Mouse (Mus musculus) right cerebral cortex, postnatal 25 days (tissue): Measurements from ENCODE around the gene Trnau1ap.
"Not testable (repeated sequence)": the region's sequence is repeated elsewhere in the genome, so short reads cannot be mapped to it uniquely, and the experiment has no call there.

Source experiments
- DNase-seq: peaks from one replicate; pipeline ENCODE4 v3.0.0; 2022

Trnau1ap gene

DNA sequence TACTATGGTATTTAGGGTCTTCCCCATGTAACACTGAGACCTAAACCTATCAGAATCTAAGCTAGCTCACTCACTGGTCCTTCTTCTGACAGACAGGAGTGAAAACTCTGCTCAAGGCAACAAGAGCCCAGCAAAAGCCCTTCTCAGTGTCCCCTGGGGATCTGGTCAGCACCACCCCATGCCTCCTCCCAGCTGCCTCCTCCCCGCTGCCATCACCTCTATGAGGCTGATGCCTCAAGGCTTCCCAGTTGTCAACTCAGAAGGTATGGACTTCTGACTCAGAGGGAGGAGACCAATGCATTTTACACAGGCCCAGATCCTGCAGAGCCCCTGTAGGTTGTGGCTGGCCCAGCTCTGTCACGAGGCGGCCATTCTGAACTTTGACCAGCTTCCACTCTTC, 12.1 kb upstream of the Trnau1ap start:
- DNase-seq: no peak

DNA sequence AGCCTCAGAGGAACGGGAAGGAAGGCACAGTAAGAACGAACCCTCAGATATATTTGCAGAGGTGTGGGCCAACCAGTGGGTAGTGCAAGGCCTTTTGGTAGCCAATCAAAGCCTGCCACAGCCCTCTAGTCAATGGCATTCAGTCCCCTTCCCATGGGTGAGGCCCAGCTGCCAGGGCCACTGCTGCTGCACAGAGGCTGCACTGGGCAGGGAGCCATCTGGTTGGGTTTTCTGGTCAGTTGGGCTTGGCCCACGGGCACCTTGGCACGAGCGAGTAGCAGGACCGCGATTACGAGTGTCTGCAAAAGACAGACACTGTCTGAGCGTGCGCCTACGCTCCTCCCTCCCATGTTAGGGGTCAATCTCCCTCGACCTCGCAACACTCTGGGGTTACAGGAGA, 9.6 kb upstream of the Trnau1ap start:
- DNase-seq: no peak

GRCm38 (mm10) chr4:132332880-132333279, 3.5 kb upstream of the Trnau1ap start:
- no peak for DNase-seq

GRCm38 (mm10) chr4:132331960-132332359, 2.6 kb upstream of the Trnau1ap start:
- DNase-seq: no peak

DNA sequence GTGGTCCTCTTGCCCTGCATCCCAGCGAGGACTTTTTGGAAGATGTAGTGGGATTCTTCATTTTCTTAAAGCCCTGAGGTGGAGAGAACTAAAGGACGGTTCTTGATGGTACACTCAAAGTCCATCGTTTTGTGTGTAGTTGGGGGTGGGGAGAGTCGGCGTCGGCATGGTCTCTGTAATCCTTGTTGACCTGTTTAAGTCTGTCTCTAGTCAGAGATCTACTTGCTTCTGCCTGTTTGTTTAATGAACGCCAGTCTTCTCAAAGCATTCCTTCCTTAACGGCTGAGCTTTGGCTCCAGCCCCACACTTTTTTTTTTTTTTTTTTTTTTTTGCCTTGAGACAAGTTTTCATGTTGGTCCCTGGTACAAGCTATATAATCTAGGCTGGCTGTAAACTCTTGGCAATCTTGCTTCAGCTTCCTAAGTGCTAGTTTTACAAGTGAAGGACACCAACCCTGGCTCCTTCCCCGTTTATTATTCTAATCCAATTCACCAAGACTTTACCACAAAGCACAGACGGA, 557 bp upstream of the Trnau1ap start:
- DNase-seq: no peak

GRCm38 (mm10) chr4:132328391-132328982, 851 bp downstream of the Trnau1ap start:
- DNase-seq: no peak

- DNase-seq: no peak
Observed at GRCm38 (mm10) chr4:132326481-132326880, 2.9 kb downstream of the Trnau1ap start.

DNA sequence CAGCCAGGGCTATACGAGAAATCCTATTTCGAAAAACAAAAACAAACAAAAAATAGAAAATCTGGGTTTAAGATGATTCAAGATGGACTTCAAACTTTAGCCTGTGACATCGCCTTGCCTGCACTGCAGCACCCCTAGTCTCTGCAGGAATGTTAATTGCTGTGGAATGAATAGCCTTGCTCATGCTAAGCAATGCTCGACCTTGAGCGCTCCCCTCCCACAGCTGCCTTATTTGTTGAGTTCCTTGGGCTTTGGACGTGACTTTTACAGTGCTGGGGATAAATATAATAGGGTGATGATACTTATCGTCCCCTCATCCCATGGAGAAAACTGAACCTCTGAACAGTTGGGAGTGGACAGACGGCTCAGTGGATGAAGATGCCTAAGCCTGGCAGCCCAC, 13.6 kb downstream of the Trnau1ap start:
- no peak for DNase-seq

DNA sequence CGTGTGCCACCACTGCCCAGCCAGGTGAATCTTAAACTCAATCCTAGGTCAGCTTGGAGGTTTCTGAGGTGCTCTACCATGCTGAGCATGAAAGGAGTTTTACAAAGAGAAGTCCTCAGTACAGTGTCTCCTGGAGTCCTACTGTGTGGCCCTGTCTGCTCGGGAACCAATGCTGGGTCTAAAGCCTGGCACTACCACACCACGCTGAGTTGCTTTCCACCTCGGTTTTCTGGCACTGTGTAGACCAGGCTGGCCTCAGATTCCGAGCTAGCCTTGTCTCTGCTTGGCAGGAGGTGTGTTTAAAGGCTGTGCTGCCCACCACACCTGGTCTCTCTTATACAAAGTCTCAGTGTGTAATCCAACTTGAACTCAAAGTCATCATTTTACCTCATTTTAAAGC, 16.7 kb downstream of the Trnau1ap start:
- no peak for DNase-seq

GRCm38 (mm10) chr4:132311801-132312200, 17.5 kb downstream of the Trnau1ap start:
- no peak for DNase-seq

GRCm38 (mm10) chr4:132311209-132311608, 18.1 kb downstream of the Trnau1ap start:
- no peak for DNase-seq

DNA sequence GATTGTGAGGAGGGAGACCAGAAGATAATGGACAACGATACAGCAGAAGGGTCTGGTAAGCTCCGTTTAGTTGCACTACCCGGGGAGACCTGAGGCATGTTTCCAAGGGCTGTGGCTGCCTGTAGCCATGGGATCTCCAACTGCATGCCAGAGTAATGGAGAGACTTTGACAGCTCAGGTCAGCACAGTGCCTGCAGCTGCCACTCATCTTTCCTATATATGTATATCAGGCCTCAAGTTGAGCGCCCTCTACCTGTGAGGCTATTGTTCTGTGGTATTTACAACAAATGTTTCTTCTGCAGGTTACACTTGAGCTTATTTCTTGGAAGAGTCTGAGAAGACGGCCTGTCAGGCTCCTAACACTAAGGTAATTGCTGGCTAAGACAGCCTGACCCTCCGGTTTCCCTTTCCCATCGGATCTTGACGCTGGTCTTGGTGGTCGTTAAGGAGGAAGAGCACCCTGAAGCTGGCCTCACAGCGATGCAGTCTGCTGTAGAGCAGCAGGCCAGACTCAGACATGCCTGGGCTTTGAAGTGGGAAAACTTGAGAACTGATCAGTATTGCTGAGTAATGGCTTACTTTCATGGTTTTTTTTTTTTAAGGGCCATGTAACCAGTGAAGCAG, 19.4 kb downstream of the Trnau1ap start:
- no peak for DNase-seq

DNA sequence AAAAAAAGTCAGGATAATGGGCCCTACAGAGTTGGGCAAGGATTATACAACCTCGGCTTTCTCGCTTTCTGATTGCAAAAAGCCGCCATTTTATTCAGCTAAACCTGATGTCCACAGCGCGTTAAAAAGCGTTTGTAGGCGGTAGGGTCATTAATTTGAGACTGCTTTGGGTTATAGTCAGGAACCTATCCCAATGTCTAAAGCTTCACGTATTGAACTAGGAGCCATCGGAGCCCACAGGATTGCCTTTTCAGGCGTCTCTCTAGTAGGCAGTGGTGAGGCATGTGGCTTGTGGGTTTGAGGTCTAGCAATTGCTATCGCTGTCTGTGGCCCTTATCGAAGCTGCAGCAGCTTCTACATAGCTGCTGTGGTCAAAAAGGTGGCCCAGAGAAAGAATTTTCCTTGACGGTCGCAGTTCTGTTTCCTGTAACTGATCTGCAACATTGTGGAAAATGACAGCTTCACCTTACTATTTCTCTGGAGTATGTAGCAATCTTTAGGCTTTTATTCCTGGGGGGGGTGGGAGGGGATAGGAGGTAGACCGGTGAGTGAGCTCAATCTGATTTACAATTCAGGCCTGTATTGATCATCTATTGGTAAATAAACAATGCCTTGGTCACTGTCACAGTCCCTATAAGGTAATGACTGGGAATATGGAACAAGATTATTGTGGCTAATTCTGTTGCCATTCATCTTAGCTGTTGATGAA, 20.0 kb downstream of the Trnau1ap start:
- DNase-seq: peak; percentile 31

- peak; percentile 90 for DNase-seq
Observed at GRCm38 (mm10) chr4:132308437-132309139, 20.8 kb downstream of the Trnau1ap start.

DNA sequence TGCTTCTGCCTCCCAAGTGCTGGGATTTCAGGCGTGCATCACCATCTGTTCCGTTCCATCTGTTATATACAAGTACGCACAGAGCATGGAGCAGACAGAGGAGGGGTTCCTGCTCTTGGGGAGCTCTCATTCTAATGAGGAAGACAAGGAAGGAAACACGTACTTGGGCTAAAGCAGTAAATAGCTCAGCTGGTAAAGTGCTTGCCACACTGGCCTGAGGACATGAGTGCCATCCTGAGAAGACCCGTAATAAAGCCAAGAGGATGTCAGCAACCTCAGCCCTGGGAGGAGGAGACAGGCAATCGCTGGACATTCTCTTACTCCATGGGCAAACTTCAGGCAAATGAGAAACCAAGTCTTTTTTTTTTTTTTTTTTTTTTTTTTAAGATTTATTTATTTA, 23.3 kb downstream of the Trnau1ap start:
- no peak for DNase-seq

DNA sequence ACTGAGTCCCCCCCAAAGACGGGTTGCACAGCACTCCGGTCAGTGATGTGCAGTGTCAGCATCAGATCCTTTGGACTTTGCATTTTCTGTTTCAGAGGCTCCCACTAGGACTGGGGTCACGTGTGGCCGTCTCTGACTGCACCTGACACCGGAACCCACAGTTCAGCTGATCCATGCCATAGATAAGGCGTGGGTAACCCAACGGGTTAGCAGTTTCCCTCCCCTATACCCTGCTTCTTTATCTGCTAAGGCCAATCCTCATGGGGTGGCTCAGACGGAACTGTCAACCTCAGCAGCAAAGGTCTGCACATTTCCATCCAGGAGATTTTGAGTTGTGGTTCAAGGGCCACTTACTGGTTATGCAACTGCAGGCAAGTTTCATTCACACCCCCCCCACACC, 24.1 kb downstream of the Trnau1ap start:
- no peak for DNase-seq

DNA sequence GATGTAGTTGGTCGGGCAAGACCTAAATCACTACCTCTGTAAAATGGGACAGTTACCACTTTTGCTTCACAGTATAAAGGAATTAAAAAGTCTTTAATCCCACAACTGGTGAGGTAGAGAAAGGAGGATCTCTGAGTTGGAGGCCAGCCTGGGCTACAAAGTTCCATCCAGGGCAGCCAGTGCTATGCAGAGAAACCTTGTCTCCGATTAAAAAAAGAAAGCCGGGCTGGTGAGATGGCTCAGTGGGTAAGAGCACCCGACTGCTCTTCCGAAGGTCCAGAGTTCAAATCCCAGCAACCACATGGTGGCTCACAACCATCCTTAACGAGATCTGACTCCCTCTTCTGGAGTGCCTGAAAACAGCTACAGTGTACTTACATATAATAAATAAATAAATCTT, 25.9 kb downstream of the Trnau1ap start:
- not testable (repeated sequence) for DNase-seq

DNA sequence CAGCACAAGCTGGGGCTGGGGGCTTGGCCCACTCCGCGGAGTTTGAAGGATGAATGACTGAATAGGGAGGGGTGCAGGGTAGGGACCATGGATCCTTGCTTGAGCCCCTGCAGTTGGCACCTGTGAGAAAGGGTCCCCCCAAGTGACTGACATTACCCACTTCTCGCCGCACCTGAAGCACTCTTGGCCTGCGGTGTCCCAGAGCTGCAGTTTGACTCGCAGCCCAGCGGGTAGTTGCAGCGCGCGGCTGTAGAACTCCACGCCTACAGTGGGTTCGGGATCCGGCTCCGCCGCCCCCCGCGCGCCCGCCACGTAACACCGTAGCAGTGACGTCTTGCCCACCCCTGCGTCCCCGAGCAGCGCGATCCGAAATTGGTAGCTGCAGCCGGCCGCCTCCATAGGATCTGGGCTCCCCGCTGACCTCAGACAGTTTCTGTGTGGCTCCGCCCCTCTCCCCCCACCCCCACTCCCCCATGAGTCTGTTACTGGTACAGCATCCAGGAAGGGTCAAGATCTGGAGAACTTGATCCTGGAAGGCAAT, 26.3 kb downstream of the Trnau1ap start, which contains the start of gene Rab42:
Gene Rab42 (minus strand): TSS at position 447 of the 541 bp plus-strand sequence.
- DNase-seq: peak; percentile 54

DNA sequence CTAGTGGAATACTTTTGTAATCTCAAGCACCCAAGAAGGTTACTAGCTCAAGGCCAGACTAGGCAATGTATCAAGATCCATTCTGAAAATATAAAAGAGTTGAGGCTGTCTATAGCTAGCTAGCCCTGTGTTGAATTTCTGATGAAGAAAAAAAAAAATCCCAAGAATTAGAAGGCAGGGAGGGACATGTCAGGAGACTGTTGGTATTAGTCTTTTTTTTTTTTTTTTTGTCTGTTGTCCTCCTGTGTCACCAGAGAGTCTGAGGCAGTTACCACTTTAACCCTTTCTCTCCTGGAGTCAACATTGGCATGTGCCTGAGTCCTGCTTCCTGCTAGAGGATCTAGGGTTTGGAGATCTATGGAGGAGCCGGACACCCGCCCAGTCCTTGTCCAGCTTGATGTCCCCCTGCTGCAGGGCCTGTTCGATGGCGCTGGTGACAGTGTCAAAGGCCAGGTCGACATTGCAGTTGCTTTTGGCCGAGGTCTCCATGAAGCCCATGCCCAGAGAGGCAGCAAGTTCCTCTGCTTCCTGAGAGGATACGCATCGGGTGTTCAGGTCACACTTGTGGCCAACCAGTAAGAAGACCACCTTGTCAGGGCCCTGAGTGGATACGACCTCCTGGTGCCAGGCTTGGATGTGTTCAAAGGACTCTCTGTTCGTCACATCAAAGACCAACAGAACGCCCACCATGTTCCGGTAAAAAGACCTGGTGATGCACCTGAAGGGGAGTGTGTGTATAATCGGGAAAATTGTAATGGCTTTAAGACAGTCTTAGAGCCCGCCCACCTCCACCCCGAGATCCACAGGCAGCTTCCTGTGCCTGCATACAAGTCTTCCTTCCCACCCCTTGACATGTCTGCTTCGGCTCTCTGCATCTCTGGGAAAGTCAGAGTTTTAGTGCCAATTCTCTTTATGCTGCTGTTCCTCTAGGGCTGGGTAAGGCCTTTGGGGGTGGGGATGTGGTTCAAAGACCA, 27.1 kb downstream of the Trnau1ap start:
- DNase-seq: no peak

- no peak for DNase-seq
Observed at GRCm38 (mm10) chr4:132301486-132301885, 27.9 kb downstream of the Trnau1ap start.

GRCm38 (mm10) chr4:132299849-132300248, 29.5 kb downstream of the Trnau1ap start:
- no peak for DNase-seq
